8 mouse cellular contexts compared by ENCODE assay signal in the genomic region with DNA sequence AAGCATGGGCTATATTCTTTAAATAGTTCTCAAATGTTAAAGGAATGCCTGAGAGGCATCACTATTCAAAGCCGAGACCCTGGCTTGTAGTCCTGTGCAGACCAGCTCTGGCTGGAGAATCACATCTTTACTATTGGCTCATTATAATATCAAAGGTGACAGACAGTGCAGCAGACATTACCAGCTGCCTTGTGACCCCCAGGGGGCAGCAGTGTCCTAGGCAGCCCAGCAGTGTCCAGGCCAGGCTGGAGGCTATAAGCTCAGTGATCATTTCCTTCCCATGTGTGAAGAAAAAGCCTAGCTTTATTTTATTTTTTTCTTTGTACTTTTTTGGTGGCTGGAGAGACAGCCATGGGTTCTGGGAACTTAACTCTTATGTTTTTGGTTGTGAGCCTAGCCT.
DNase-seq lines count a peak whose midpoint lies in the region; ATAC-seq lines count a peak whose summit lies in the region.

No protein-coding gene starts in this region.

- no peaks in the 10 kb centered on the region for H3K9me3 ChIP-seq in embryonic facial prominence, embryonic 14.5 days (ENCODE audit: control insufficient read depth, low read length)
- H3K9me3 ChIP-seq in hindbrain, embryonic 13.5 days, result no peaks in the 10 kb centered on the region
- H3K9me3 ChIP-seq in liver, embryonic 13.5 days (replicated peaks), result no peaks in the 10 kb centered on the region
- no peaks in the 10 kb centered on the region for H3K9me3 ChIP-seq in neural tube, embryonic 12.5 days

- peak; percentile 61; the same call in 1 of the 2 replicates for ATAC-seq in embryonic facial prominence, embryonic 14.5 days (ENCODE audit: low read depth)
- 0 out of 2 replicates have a peak, but pooled peaks have one; percentile 66 for ATAC-seq in hindbrain, embryonic 13.5 days (ENCODE audit: low FRiP score)
- no peak for ATAC-seq in liver, embryonic 13.5 days (ENCODE audit: low read depth)
- ATAC-seq in neural tube, embryonic 12.5 days (ENCODE audit: low FRiP score, low read depth), result 0 out of 2 replicates have a peak, but pooled peaks have one; percentile 53

- DNase-seq in right cerebral cortex, postnatal 14 days, result peak; percentile 62
- DNase-seq in right cerebral cortex, adult 18-20 months, result no peak
- DNase-seq in adrenal gland, postnatal 36 days, result peak; percentile 68 to 88
- DNase-seq in embryonic facial prominence, embryonic 14.5 days (ENCODE audit: low spot score), result peak; percentile 40
- peak; percentile 9 for DNase-seq in liver, embryonic 13.5 days
- DNase-seq in urinary bladder, postnatal 36 days (ENCODE audit: low spot score in 2 of 2), result peak; percentile 46 to 59

- H3K27ac ChIP-seq in embryonic facial prominence, embryonic 14.5 days (replicated peaks; ENCODE audit: low read depth, low read length), result 0 out of 2 replicates have a peak overlapping the region, but pooled peaks have one; percentile 19
- H3K27ac ChIP-seq in hindbrain, embryonic 13.5 days, result no peak overlapping the region
- no peak overlapping the region for H3K27ac ChIP-seq in liver, embryonic 13.5 days
- H3K27ac ChIP-seq in neural tube, embryonic 12.5 days, result no peak overlapping the region

- peaks cover 54% of the 10 kb centered on the region; the same call in 1 of the 2 replicates for H3K36me3 ChIP-seq in embryonic facial prominence, embryonic 14.5 days (ENCODE audit: control insufficient read depth, insufficient read depth, low read length)
- H3K36me3 ChIP-seq in hindbrain, embryonic 13.5 days, result peaks cover 90% of the 10 kb centered on the region
- peaks cover 13% of the 10 kb centered on the region for H3K36me3 ChIP-seq in liver, embryonic 13.5 days
- H3K36me3 ChIP-seq in neural tube, embryonic 12.5 days, result peaks cover 67% of the 10 kb centered on the region

- H3K4me2 ChIP-seq in embryonic facial prominence, embryonic 14.5 days (ENCODE audit: low read depth, low read length), result no peak overlapping the region
- no peak overlapping the region for H3K4me2 ChIP-seq in hindbrain, embryonic 13.5 days
- H3K4me2 ChIP-seq in liver, embryonic 13.5 days, result no peak overlapping the region
- H3K4me2 ChIP-seq in neural tube, embryonic 12.5 days (replicated peaks), result no peak overlapping the region

- H3K27me3 ChIP-seq in embryonic facial prominence, embryonic 14.5 days (replicated peaks; ENCODE audit: control insufficient read depth, insufficient read depth, low read length), result no peaks in the 10 kb centered on the region
- H3K27me3 ChIP-seq in hindbrain, embryonic 13.5 days, result no peaks in the 10 kb centered on the region
- no peaks in the 10 kb centered on the region for H3K27me3 ChIP-seq in liver, embryonic 13.5 days
- no peaks in the 10 kb centered on the region for H3K27me3 ChIP-seq in neural tube, embryonic 12.5 days (replicated peaks)

- WGBS in embryonic facial prominence, embryonic 14.5 days, result 85% methylated on average over 1 of the region's 1 CpGs
- WGBS in hindbrain, embryonic 13.5 days, result 28% methylated on average over 1 of the region's 1 CpGs
- WGBS in liver, embryonic 13.5 days (ENCODE audit: insufficient replicate concordance), result 53% methylated on average over 1 of the region's 1 CpGs
- 66% methylated on average over 1 of the region's 1 CpGs for WGBS in neural tube, embryonic 12.5 days

- H3K9ac ChIP-seq in embryonic facial prominence, embryonic 14.5 days (ENCODE audit: low read depth, low read length), result no peak overlapping the region
- no peak overlapping the region for H3K9ac ChIP-seq in hindbrain, embryonic 13.5 days
- no peak overlapping the region for H3K9ac ChIP-seq in liver, embryonic 13.5 days
- H3K9ac ChIP-seq in neural tube, embryonic 12.5 days, result no peak overlapping the region

- peaks cover 16% of the 10 kb centered on the region for H3K4me1 ChIP-seq in embryonic facial prominence, embryonic 14.5 days (ENCODE audit: control insufficient read depth, insufficient read depth, low read length)
- H3K4me1 ChIP-seq in hindbrain, embryonic 13.5 days (replicated peaks), result peaks cover 8% of the 10 kb centered on the region; the same call in 1 of the 2 replicates
- no peaks in the 10 kb centered on the region for H3K4me1 ChIP-seq in liver, embryonic 13.5 days (replicated peaks)
- H3K4me1 ChIP-seq in neural tube, embryonic 12.5 days, result no peaks in the 10 kb centered on the region

- no peak overlapping the region for H3K4me3 ChIP-seq in embryonic facial prominence, embryonic 14.5 days (ENCODE audit: low read depth, low read length)
- no peak overlapping the region for H3K4me3 ChIP-seq in hindbrain, embryonic 13.5 days
- H3K4me3 ChIP-seq in liver, embryonic 13.5 days (replicated peaks), result no peak overlapping the region
- H3K4me3 ChIP-seq in neural tube, embryonic 12.5 days, result no peak overlapping the region
